Mouse (Mus musculus) midbrain, postnatal 0 days (tissue): ENCODE data around the gene Kat7. TPM values are rescaled to one million over a fixed set of nuclear protein-coding genes. Genes with fewer than 3 reads are reported as not detected.

Source experiments
- ATAC-seq: fragments of 200-750 bp; cut with Nextera tagmentation; 2 replicates; pipeline ENCODE4 v1.8.0; 2017; ENCODE audit warnings: moderate number of reproducible peaks, mild to moderate bottlenecking, moderate TSS enrichment, moderate library complexity; ENCODE audit not compliant: low FRiP score
- DNase-seq: peaks from one replicate; pipeline ENCODE4 v3.0.0-alpha.2; 2015; ENCODE audit warnings: low spot score
- H3K27ac ChIP-seq: fragments of 300-500 bp; sonication (generic); 2 replicates; pipeline ENCODE4 v1.5.1; 2014; ENCODE audit warnings: low read depth, mild to moderate bottlenecking, low read length, mixed read lengths
- H3K27me3 ChIP-seq: fragments of 300-500 bp; sonication (generic); 2 replicates; pipeline ENCODE4 v1.6.1; 2014; ENCODE audit warnings: low read length, control low read depth, mixed read lengths; ENCODE audit not compliant: insufficient read depth
- H3K36me3 ChIP-seq: fragments of 300-500 bp; sonication (generic); 2 replicates; pipeline ENCODE4 v1.6.1; 2014; ENCODE audit warnings: low read length, control low read depth, mixed read lengths; ENCODE audit not compliant: insufficient read depth
- H3K4me1 ChIP-seq: fragments of 300-500 bp; sonication (generic); 2 replicates; pipeline ENCODE4 v1.6.1; 2014; ENCODE audit warnings: mild to moderate bottlenecking, control low read depth, antibody characterized with exemption, low read length, mixed read lengths; ENCODE audit not compliant: insufficient read depth
- H3K4me2 ChIP-seq: fragments of 300-500 bp; sonication (generic); 2 replicates; pipeline ENCODE4 v1.6.1; 2014; ENCODE audit warnings: low read depth, mild to moderate bottlenecking, low read length, mixed read lengths; ENCODE audit not compliant: poor library complexity, severe bottlenecking
- H3K4me3 ChIP-seq: fragments of 300-500 bp; sonication (generic); 2 replicates; pipeline ENCODE4 v1.5.1; 2014; ENCODE audit warnings: low read depth, mild to moderate bottlenecking, low read length, moderate library complexity
- H3K9ac ChIP-seq: fragments of 300-500 bp; sonication (generic); replicated peaks from 2 replicates; pipeline ENCODE4 v1.6.1; 2014; ENCODE audit warnings: mild to moderate bottlenecking, low read length, moderate library complexity, mixed read lengths; ENCODE audit not compliant: poor library complexity, severe bottlenecking
- H3K9me3 ChIP-seq: fragments of 300-500 bp; sonication (generic); 2 replicates; pipeline ENCODE4 v1.6.1; 2016; ENCODE audit warnings: low read length, control low read depth
- CTCF ChIP-seq: IDR thresholded peaks from 2 replicates; pipeline ENCODE4 v1.5.1; 2016; ENCODE audit warnings: antibody characterized with exemption, mild to moderate bottlenecking
- WGBS: fragments of 180-500 bp; shearing (Covaris S2); extraction: QIAGEN DNeasy Blood & Tissue Kit; methylation state at CpG from one replicate; pipeline ENCODE4 v1.1.7; 2014; 5-methylcytosine and 5-hydroxymethylcytosine counted together
- polyA plus RNA-seq: library from polyadenylated mRNA; unstranded; fragments of >200 nt; fragmentation: Nextera tagmentation; extraction: Ambion mirVana; gene quantifications from 2 replicates; pipeline ENCODE4 v1.2.1, GENCODE M21; 2015
- total RNA-seq: library from RNA; depleted of rRNA; stranded (reverse); fragments of >200 nt; gene quantifications from 2 replicates; pipeline ENCODE4 v1.2.3, GENCODE M21; 2014

Gene Kat7
- total and polyA plus RNA-seq, 2 experiments from 2014 or later, result 72.5 to 72.7 TPM

- DNase-seq (peak; percentile 27), ATAC-seq (no peak)
- whole genome bisulfite sequencing, result 62% methylated on average over 7 of the region's 7 CpGs
These were observed 5.3 kb upstream of the Kat7 start for GRCm38 (mm10) chr11:95315215-95315955.

GRCm38 (mm10) chr11:95311425-95311807 is 1.4 kb upstream of the Kat7 start:
- 25% methylated on average over 5 of the region's 5 CpGs for WGBS
- Histone ChIP-seq H3K4me1 (peaks cover 8% of the 10 kb centered on the region; the same call in 1 of the 2 replicates), H3K9ac (0 out of 2 replicates have a peak overlapping the region, but pooled peaks have one; percentile 58), H3K4me2 (peak overlapping the region; percentile 53), H3K4me3 (peak overlapping the region; percentile 80), H3K27me3 (no peaks in the 10 kb centered on the region), H3K9me3 (no peaks in the 10 kb centered on the region), H3K27ac (no peak overlapping the region), H3K36me3 (no peaks in the 10 kb centered on the region)
- no peak for TF ChIP-seq CTCF
- DNase-seq, result no peak
- no peak for ATAC-seq

More at GRCm38 (mm10) chr11:95315215-95315955, 5.3 kb upstream of the Kat7 start:
- Histone ChIP-seq H3K4me2 (no peak overlapping the region), H3K27me3 (no peaks in the 10 kb centered on the region), H3K4me3 (no peak overlapping the region), H3K9ac (no peak overlapping the region), H3K9me3 (no peaks in the 10 kb centered on the region), H3K4me1 (peaks cover 8% of the 10 kb centered on the region; the same call in 1 of the 2 replicates), H3K27ac (no peak overlapping the region), H3K36me3 (no peaks in the 10 kb centered on the region)
- no peak for TF ChIP-seq CTCF

- peaks cover 8% of the 10 kb centered on the region; the same call in 1 of the 2 replicates for H3K4me1 ChIP-seq
- ATAC-seq (no peak), DNase-seq (peak; percentile 5)
- WGBS, result 5% methylated on average over 17 of the region's 17 CpGs
- H3K9ac ChIP-seq, result peak overlapping the region; percentile 58
- no peaks in the 10 kb centered on the region for H3K27me3 ChIP-seq
- peak overlapping the region; percentile 80 for H3K4me3 ChIP-seq
- H3K27ac ChIP-seq, result peak overlapping the region; percentile 76
- H3K4me2 ChIP-seq, result peak overlapping the region; percentile 53
- TF ChIP-seq CTCF, result no peak
- H3K36me3 ChIP-seq, result no peaks in the 10 kb centered on the region
- no peaks in the 10 kb centered on the region for H3K9me3 ChIP-seq
These were observed 790 bp upstream of the Kat7 start for GRCm38 (mm10) chr11:95310648-95311424.

- DNase-seq (peak; percentile 99), ATAC-seq (peak; percentile 95)
- Histone ChIP-seq H3K9ac (peak overlapping the region; percentile 84), H3K27me3 (no peaks in the 10 kb centered on the region), H3K27ac (peak overlapping the region; percentile 96), H3K36me3 (no peaks in the 10 kb centered on the region), H3K4me2 (peak overlapping the region; percentile 50), H3K4me1 (peaks cover 8% of the 10 kb centered on the region; the same call in 1 of the 2 replicates), H3K4me3 (peak overlapping the region; percentile 80), H3K9me3 (no peaks in the 10 kb centered on the region)
- under 1% methylated on average over 36 of the region's 37 CpGs for WGBS
- TF ChIP-seq CTCF, result no peak
These were observed 488 bp downstream of the Kat7 start for GRCm38 (mm10) chr11:95309510-95310006.

GRCm38 (mm10) chr11:95307526-95307925 is 2.5 kb downstream of the Kat7 start:
- H3K36me3 ChIP-seq, result peaks cover 2% of the 10 kb centered on the region; the same call in 1 of the 2 replicates
- no peak overlapping the region for H3K9ac ChIP-seq
- H3K4me3 ChIP-seq, result no peak overlapping the region
- no peaks in the 10 kb centered on the region for H3K9me3 ChIP-seq
- no peak overlapping the region for H3K4me2 ChIP-seq
- DNase-seq (no peak), ATAC-seq (no peak)
- H3K27me3 ChIP-seq, result no peaks in the 10 kb centered on the region
- H3K4me1 ChIP-seq, result peaks cover 8% of the 10 kb centered on the region; the same call in 1 of the 2 replicates
- TF ChIP-seq CTCF, result no peak
- 83% methylated on average over 8 of the region's 8 CpGs for WGBS
- no peak overlapping the region for H3K27ac ChIP-seq
